Mouse (Mus musculus) kidney, postnatal 25 days (tissue): ENCODE data around the gene Mrpl37.

ENCODE experiments used
- DNase-seq, 2 experiments: peaks; one replicate each; pipeline ENCODE4 v3.0.0; 2021; ENCODE audit warnings: mixed read lengths in 2 of 2

Mrpl37 gene

DNA sequence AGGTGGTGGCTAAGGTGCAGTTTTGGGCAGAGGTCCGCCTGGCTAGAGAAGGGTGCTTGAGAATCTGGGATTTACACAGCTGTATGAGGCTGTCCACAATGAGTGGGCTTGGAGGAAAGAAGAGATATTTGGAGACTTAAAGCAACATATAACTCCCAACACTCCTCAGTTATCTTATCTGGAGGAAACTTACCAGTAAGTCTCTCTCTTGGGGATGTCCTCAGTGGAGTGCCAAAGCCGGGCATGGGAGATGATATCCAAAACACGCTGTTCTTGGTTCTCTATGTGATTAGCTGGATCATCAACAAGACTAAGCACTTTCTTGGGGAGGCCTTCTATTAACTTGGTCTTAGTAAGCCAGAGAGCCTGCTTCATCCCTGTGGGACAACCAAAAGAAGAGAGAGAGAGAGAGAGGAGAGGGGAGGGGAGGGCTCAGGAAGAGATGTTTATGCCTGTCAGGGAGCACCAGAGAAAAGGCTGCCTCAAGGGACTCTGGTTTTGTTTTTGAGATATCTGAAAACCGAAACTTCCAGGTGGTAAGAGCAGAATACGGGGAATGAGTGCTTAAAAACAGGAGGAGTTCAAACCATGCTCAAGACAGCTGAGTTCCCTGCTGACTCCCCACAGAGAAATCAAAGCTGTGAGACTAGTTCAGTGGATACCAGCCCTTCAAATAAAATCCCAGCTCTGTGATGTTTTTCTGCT lies 2.1 kb downstream of the Mrpl37 start:
- DNase-seq, result no peak

DNA sequence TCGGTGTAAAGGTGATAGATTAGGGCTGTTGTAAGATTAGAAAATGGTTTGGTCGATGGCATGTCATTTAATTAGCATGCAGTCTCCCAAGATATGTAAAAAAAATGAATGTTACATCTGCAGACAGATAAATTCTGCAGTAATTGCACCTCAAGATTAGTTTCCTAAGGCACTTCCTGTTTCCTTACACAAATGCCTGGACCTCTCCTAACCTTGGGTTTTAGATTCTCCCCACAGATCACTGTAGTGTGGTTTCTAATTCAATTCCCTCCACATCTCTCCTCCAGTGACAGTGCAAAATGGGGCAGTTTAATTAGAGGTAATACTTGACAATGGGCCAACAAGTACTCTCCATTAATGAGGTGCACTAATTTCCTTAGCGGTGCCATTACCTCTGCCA lies 3.5 kb downstream of the Mrpl37 start:
- DNase-seq, result no peak

DNA sequence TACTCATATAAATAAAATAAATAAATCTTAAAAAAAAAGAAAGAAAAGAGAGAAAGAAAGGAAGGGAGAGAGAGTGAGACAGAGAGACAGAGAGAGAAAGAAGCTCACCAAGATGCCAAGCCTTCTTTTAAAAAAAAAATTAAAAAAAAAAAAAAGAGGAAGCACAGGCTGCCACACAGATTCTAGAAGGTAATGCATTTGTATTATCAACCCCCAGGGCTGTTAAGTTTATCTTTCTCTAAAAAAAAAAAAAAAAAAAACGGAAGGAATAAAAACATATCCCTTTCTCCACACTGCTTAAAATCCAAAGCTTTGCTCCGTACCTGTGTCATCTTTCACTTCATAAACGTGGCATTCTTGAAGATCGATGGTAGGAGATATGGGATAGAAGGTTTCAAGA lies 5.1 kb downstream of the Mrpl37 start:
- no peak for DNase-seq

DNA sequence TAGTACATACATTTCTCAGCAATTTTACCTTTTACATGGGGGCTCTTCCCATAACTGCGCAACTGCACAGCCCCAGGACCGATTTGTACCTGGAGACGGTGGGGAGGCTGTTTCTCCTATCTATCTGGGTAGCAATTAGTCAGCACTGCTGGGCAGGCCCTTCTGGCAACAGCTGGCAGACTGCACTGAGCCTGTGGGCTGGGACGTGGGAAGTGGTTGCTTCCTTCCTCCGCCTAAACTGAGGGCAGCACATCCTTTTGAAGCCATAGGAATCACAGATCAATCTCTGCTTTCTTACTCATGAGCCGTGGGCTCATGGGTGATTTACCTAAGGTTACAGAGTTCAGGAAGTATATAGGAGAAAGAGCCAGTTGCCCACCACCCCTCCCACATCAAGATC lies 7.9 kb downstream of the Mrpl37 start:
- no peak for DNase-seq

DNA sequence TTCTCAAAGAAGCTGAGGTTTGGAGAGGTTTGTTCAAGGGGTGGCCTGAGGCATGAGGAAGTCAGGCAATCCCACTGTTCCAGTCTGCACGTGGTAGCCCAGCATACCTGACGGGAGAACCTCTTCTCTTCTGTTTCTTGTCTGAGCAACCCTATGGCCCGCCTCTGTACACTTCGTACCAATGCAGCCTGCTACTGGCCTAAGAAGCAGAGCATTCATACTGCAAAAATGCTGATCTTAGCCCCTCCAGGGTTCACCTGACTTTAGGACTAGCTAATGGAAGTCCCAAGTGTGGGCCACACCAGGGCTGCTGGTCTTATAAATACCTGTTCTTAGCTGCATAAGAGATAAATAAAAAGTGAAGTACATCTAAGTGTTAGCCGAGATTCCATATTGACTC lies 8.3 kb downstream of the Mrpl37 start:
- DNase-seq, result peak in 1 of 2 experiments; percentile 12

DNA sequence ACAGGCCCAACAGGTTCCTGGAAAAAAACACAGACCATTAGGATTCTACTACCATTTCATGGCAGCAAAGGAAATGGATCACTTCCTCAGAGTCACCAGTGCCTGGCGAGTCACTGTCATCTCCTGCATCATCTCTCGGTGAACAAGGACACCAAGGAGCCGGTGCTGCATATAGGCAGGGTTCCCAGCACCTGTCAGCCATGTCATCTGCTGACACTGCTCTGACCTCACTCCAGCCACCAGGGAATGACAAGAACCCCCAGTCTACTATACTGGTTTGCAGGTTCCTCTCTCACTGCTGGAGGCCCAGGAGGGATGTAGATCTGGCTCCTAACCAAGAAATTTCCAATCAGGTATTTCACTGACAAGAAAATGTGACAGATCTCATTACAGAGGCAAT lies 10.6 kb downstream of the Mrpl37 start:
- DNase-seq, result no peak

DNA sequence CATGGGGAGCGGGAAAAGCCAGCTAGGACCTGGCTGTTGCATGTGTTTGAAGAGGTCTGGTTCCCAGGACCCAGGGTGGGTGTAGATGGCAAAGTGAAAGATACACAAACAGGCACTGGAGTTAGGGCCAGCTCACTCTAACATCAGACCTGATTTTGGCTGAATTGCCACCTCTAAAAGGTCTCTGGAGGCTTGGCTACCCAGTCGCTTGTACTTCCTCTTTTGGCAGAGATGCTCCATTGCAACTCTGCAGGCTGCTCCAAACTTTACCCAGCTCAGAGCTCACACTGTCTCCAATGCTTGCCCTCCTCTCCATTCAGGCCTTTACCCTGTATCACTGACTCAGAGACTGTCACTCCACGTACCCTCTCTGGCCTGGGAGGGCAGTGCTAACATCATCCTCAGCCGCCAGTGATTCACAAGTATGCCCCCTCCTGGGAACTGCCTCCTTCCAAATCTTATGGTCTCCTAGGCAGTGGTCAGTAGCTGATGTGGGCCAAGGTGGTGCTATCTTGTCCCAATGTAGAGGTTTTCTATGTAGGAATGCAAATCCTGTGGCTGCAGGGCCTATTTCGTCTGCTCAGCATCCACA lies 13.6 kb downstream of the Mrpl37 start:
- no peak for DNase-seq

DNA sequence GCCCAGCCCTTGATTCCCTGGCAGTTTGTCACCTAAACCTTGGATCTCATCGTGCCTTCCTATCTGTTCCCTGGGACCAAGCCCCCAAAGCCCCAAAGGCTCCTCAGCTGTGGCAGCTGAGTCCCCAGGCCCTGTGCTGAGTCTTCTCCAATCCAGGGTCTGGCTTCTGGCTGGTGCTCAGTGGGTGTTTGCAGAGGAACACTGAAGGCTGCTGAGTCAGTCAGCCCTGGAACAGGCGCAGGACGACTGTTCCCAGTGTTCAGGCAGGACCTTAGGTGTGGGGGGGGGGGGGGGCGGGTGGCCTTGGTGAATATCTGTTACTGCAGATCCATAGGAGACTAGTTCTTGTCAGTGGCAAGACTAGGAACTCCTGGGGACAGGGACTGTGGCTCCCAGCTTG lies 14.8 kb downstream of the Mrpl37 start:
- DNase-seq, result no peak

DNA sequence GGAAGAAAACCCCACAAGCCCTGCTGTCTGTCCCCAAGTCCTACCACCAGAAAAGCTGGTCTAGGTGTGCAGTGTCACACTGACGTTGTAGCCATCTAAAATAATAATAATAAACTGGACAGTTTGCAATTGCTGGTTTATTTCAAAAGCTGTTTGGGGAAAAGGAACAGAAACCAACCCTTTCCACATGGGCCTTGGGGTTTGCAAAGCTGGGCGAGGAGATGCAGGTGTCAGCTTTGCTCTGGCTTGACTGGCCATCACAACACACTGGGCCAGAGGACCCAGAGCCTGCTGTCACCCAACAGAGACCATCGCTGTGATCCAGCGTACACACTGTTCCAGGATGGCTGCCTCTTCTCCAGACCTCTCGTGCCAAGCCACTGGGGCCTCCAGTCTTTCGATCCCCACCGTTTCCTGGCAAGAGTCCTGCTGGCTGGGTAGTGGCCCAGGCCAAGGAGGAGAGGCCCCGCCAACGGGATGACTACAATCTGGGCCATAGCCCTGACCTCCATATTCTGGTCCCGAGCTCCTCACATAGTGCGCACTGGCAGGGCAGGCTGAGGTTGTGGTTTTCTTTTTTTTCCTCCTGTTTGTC lies 18.0 kb downstream of the Mrpl37 start:
- no peak for DNase-seq

DNA sequence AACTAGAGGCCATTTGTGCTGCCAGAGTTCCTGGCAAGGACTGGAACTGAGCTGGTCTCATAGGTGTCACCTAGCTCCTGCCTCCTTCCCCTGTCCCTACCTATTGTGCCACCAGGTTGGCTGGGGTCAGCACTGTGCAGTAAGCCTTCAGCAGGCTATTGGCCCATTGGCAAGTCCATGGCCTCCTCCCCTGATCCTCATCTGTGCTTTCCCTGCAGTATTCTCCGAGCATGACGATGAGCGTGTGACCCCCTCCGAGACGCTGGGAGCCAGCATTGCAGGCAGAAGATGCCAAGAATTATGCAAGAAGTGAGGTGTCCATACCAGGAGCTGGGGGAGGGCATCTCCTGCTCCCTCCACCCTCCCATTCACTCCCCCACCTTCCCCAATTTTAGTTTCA lies 18.9 kb downstream of the Mrpl37 start:
- no peak for DNase-seq

DNA sequence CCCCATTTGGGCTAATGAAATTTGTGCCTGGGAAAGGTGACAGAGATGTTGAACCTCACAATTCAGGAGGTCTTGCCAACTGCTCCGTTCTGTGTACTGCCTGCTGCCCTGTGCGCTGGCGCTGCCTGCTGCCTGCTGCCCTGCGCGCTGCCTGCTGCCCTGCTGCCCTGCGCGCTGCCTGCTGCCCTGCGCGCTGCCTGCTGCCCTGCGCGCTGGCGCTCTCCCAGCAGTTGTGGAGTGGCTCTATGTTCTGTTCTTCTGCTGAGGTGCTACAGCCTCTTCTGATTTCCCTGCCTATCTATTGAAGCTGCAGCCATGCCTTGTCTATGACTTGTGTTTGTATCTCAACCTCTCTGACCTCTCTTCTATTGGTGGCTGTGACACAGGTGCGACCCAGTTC lies 21.5 kb downstream of the Mrpl37 start:
- no peak for DNase-seq

DNA sequence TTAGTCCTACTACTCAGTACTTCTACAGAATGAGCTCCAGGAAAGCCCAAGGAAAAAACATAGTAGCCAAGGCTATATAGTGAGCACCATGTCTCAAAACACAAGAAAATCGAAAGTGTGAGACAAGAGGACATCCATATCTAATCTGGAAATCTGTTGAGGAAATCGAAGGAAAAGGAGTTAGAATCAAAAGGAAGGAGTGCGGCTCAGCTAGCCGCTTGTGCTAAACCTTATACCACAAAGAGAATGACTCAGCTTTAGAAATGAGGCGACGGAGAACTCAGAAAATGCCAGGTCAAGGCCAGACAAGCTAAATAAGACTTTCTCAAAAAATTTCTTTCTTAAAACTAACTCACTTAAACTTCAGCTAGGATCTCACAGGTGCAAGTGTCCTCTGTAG lies 24.4 kb downstream of the Mrpl37 start:
- DNase-seq, result no peak

DNA sequence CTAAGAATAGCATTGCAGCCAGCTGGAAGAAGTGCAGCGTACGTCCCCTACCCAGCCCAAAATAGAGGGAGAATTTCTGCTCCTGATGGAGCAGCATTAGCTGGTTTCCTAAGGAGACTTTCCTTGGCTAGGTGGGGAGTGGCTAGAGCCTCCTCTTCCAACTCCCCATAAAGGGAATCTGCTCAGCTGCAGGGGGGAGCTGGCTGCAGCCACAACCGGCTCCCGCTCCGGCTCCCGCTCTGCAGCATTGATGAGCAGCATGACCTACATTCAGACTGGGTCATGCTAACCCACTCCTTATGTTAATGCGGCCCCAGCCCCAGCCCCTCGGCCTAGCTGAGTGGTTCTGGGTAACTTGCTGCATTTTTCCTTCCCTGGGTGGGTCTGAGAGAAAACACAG lies 27.4 kb downstream of the Mrpl37 start:
- no peak for DNase-seq

DNA sequence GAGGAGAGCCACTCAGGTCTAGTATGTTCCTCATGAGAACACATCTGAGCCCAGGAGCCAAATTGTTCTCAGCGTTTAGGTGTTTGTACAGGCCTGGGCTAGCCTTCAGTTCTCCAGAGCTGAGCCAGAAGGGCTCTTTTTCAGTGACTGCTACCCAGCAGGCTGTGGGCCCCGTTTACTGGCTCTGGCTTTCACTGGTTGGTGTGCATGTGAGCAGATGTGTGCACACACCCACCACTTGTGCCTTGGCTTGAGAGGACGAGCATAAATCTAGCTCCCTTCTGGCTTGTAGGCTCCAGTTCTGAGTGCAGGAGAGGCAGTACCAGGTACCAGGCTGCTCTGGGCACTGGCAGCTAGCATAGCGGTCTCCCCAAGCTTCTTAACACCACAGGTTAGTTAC lies 28.4 kb downstream of the Mrpl37 start:
- DNase-seq, result no peak

DNA sequence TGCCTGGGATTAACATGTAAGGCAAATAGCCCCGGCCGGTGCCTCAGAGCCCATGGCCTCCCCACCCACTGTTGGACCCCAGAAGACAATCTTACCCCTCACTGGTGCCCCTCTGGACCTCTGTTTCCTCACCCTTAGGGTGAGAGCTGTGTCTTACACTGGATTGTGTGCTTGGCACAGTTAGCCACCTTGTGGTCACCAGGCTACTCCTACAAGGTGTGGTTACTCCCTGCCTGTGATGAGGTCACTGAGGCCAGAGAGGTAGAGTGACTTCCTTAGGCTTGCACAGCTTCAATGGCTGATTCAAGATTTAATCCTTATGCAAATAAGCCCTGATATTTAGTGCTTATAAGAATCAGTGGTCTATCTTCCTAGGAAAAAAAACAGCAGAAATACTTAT lies 29.7 kb downstream of the Mrpl37 start:
- no peak for DNase-seq

DNA sequence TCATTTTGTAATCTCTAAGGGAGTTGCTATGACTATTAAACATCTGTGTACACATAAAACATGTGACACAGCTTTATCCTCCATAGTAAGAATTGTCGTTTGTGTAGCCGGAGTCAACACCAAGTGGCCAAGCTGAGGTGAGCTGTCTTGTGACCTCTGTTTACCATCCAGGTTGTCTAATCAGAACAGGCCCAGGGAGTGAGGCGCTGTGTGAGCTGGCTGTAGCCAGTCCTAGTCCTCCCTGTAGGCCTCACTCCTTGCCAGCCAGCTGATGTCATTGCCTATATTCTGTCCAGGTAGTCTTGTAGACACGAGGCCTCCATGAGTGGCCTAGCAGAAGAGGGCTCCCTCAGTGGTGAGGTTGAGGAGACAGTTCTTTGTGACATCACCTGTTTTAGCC lies 31.0 kb downstream of the Mrpl37 start:
- DNase-seq, result no peak

DNA sequence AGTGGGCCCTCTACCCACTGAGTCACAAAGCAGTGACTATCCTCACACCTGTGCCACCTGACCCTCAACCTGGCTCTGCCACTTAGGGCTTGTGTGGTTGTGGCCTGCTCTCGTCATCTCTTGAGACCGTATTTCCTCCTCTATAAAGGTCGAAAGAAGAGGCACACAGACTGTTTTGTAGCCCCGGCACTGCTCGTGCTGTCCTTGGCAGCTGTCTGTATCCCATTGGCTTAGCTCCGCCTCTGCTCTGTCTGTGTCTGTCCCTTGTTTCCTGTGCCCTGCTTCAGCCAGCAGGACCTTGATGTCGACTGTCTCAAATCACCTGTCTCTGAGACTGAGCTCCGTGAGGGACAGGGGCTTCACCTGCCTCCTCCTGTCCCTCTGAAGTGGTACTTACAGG lies 40.2 kb downstream of the Mrpl37 start:
- DNase-seq, result no peak

DNA sequence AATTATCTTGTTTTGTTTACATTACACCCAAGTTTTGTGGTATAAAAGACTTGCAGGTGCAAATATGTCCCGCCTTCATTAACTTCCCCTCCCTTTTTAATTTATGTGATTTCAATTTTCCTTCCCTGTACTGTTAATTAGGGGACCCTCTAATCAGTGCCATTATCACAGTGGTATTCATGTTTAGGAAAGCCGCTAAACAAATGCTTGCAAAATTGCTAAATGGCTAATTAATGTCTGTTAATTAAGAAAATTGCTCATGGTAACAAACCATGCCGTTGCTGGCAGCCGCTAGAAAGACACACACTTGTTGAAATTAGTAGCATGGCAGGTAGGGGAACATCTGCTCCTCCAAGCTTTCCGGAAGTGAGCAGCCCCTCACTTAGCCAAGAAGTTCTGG lies 41.3 kb downstream of the Mrpl37 start:
- DNase-seq, result no peak

DNA sequence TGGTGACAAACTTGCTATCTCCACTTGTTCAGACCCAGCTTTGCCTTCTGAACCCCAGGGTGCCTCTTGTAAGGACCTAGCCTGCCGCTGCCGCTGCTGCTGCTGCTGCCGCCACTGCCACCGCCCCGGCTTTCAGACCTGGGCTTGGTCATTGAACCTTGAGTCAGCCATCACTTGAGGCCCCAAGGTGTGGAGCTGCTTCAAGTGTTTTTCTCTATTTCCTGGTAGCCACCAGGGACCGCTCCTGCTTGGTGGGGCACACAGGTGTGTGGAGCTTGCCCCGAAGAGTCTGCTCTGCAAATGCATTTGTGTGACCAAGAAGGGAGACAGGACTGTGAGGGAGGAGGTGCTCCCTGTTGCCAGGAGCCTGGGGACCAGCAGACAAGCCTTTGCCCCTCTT lies 41.8 kb downstream of the Mrpl37 start:
- DNase-seq, result no peak

DNA sequence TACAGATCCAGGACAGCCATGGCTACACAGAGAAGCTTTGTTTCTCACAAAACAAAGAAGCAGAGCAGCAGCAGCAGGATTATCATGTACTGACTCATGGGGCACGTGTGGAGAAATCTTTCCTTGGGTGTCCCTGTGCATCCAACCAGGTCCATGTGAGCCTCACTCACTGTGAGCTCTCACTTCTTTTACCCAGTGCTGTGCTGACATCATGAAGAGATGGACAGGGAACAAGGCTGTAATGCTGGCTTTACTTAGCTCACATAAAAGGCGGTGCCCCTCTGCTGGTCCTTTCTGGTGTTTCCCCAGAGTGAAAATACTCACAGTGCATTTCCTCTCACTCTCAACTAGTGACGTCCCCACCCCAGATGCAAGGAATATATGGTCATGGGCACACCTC lies 45.2 kb downstream of the Mrpl37 start:
- no peak for DNase-seq

DNA sequence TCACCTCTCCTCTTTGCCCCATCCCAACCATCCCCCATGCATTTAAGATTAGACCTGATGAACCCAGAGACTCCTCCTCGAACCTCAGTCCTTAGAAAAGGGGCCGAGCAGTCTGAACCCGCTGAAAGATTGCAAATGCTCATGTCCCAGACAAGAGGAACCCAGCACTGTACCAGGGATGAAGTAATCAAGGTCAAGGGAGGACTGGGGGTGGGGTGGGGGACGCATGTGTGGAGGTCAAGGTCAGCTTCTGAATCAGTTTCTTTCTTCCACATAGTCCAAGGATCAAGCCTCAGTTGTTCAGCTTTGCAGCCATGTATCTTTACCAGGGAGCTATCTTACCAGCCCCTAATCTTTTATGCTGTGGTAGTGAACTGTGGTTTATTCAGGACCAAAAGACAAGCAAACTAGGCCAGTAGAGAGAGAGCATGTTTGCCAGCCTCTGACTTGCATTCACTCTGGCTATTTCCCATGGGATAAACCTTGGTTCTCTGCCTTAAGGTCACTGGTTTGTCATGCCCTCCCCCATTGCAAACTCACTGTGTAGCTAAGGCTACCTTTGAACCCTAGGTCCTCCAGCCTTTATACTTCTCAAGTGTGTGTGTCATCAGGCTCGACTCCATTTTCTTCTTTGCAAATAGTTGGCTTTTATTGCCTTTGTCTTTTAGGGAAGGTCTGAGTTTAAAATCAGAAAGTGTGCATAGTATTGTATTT lies 46.2 kb downstream of the Mrpl37 start:
- no peak for DNase-seq

DNA sequence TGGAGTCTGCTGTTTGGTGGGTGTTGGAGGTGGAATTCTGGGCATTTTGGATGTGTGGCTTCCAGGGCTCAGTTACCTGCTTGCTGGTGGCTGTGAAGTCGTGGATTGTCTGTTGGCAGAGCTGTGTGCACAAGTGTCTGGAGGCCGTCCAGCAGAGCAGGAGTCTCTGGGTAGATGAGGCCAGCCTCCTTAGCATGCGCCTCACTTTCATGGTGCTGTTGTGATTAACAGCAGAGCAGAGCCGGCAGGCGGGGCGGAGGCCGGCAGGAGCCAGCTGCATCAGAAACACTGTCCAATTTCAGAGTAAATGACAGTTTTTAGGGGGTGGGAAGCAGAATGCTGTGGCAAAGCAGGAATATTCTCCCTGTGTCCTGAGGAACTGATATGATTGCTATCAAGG lies 47.6 kb downstream of the Mrpl37 start:
- DNase-seq, result peak; percentile 45 to 73

DNA sequence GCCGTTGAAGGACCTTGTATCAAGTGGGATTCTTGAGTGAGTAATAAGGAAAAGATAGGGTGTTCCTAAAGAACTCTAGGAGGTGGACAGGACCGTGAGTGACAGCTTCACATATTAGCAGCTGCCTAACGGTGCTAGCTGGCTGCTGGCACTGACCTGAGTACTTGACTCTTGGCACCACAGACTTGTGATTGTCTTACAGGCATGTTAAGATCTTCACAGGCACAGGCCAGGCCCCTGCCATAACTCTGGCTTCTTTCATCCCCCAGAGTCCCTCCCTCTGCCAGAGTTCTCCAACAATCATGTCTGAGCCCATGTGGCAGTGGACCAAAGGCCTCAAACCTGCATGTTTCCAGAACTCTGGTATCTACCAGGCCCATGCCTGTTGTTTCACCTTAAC lies 48.1 kb downstream of the Mrpl37 start:
- DNase-seq, result no peak

DNA sequence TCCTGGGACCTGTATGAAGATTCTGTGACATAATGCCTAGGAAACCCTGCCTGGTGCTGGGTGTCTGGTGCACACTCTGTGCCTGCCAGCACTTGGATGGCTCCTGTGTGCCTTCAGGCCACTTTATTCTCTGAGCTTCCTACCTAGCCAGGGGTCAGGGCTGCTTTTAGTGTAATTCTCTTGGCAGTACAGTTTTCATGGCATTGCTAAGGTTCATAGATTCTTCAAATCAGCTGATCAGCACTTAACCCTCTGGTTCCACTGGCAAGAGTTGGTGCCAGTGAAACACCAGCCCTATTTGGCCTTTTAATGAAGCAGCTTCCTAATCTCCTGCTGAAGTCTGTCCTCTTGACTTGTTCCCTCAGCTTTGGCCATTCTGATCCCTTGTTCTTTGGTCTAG lies 49.4 kb downstream of the Mrpl37 start:
- DNase-seq, result no peak
